In genomic region chr7:29316137-29316734, GRCm38 (mm10) we compare ENCODE assay signal across 8 mouse cellular contexts. TPM values are rescaled to one million over a fixed set of nuclear protein-coding genes. Genes with fewer than 3 reads are reported as not detected.
DNase-seq lines count a peak whose midpoint lies in the region; ATAC-seq and TF ChIP-seq lines count a peak whose summit lies in the region.

No protein-coding gene starts in this region.

- H3K4me1 ChIP-seq in limb, embryonic 14.5 days (ENCODE audit: control insufficient read depth, insufficient read depth, low read length): peaks cover 79% of the 10 kb centered on the region

- H3K9ac ChIP-seq in limb, embryonic 14.5 days (ENCODE audit: low read depth, low read length, severe bottlenecking): 0 out of 2 replicates have a peak overlapping the region, but pooled peaks have one; percentile 25

- no peaks in the 10 kb centered on the region for H3K27me3 ChIP-seq in limb, embryonic 14.5 days (ENCODE audit: control insufficient read depth, insufficient read depth, low read length)

- WGBS in limb, embryonic 14.5 days: 56% methylated on average over 16 of the region's 17 CpGs

- no peak overlapping the region for H3K4me3 ChIP-seq in limb, embryonic 14.5 days (replicated peaks; ENCODE audit: low read length)

- H3K27ac ChIP-seq in limb, embryonic 14.5 days (replicated peaks; ENCODE audit: low read depth, low read length): peak overlapping the region; percentile 93

- peak; percentile 41 to 63 for DNase-seq in frontal cortex, postnatal 10 days (ENCODE audit: low spot score in 2 of 2)
- DNase-seq in right cerebral cortex, postnatal 10 days (ENCODE audit: low spot score in 2 of 2): peak; percentile 61 to 67
- DNase-seq in right cerebral cortex, postnatal 14 days: no peak
- DNase-seq in limb, embryonic 14.5 days (ENCODE audit: low spot score): no peak
- DNase-seq in adrenal gland, postnatal 10 days: no peak
- no peak for DNase-seq in testis, postnatal 10 days (ENCODE audit: low spot score)
- no peak for DNase-seq in c-Kit-positive CD71-positive TER-119-positive erythroid progenitor cells, embryonic 14.5 days (ENCODE audit: low spot score)

- no peaks in the 10 kb centered on the region for H3K9me3 ChIP-seq in limb, embryonic 14.5 days (ENCODE audit: control insufficient read depth, low read length)

- no peak for TF ChIP-seq POLR2A in limb, embryonic 14.5 days (IDR thresholded peaks at IDR 0.05; ENCODE audit: borderline replicate concordance, extremely low read depth, insufficient read depth, insufficient read length)

- H3K36me3 ChIP-seq in limb, embryonic 14.5 days (ENCODE audit: control insufficient read depth, insufficient read depth, low read length): peaks cover 7% of the 10 kb centered on the region

- peak overlapping the region; percentile 58; the same call in 1 of the 2 replicates for H3K4me2 ChIP-seq in limb, embryonic 14.5 days (replicated peaks; ENCODE audit: low read depth, low read length, severe bottlenecking)

- no peak for ATAC-seq in frontal cortex, adult (ENCODE audit: low TSS enrichment)
- ATAC-seq in limb, embryonic 14.5 days (ENCODE audit: low FRiP score, low read depth): no peak

RNA-seq across cellular contexts. Expression of gene Dpf1, which starts 12.5 kb away (rescaled TPM):
- polyA plus RNA-seq in limb, embryonic 14.5 days (2012; rRNA removed): 10.6 and 10.7 TPM in 2 replicates
- polyA plus RNA-seq in limb, embryonic 14.5 days (2014; fragmentation: Nextera tagmentation; extraction: Ambion mirVana): 13.2 and 13.7 TPM in 2 replicates
- 1 to 10 TPM; 1.4 to 2.6 TPM for total RNA-seq in adrenal gland, postnatal 10 days (2021)

RNA-seq across cellular contexts. Expression of gene Ppp1r14a, which starts 27.1 kb away (rescaled TPM):
- 8.7 and 9.6 TPM in 2 replicates for polyA plus RNA-seq in limb, embryonic 14.5 days (2012; rRNA removed)
- 9.0 and 13.8 TPM in 2 replicates for polyA plus RNA-seq in limb, embryonic 14.5 days (2014; fragmentation: Nextera tagmentation; extraction: Ambion mirVana)
- total RNA-seq in adrenal gland, postnatal 10 days (2021): 10 to 100 TPM; 13.8 to 14.3 TPM

RNA-seq across cellular contexts. Expression of gene Spint2, which starts 34.5 kb away (rescaled TPM):
- polyA plus RNA-seq in limb, embryonic 14.5 days (2012; rRNA removed): 88.7 and 95.3 TPM in 2 replicates
- 149 and 160 TPM in 2 replicates for polyA plus RNA-seq in limb, embryonic 14.5 days (2014; fragmentation: Nextera tagmentation; extraction: Ambion mirVana)
- 10 to 100 TPM; 33.2 to 36.6 TPM for total RNA-seq in adrenal gland, postnatal 10 days (2021)

Comparison
In these comparisons a context has a peak if more than half of its experiments do, and no peak if none do; other contexts are left out.
1. DNase-seq: peak in frontal cortex, postnatal 10 days (2 of 2) and right cerebral cortex, postnatal 10 days (2 of 2); none in right cerebral cortex, postnatal 14 days (single experiment), limb, embryonic 14.5 days (single experiment), adrenal gland, postnatal 10 days (single experiment), testis, postnatal 10 days (single experiment) and c-Kit-positive CD71-positive TER-119-positive erythroid progenitor cells, embryonic 14.5 days (single experiment).